Mouse (Mus musculus) limb, embryonic 13.5 days (tissue): Measurements from ENCODE around the gene Camta1. TPM values are rescaled to one million over a fixed set of nuclear protein-coding genes. Genes with fewer than 3 reads are reported as not detected.

Experiments used
- ATAC-seq: fragments of 200-750 bp; cut with Nextera tagmentation; 2 replicates; pipeline ENCODE4 v1.8.0; 2017; ENCODE audit warnings: low read depth, moderate number of reproducible peaks, moderate TSS enrichment; ENCODE audit not compliant: low FRiP score
- H3K27ac ChIP-seq: fragments of 300-500 bp; sonication (generic); 2 replicates; pipeline ENCODE4 v1.5.1; 2015; ENCODE audit warnings: inconsistent platforms, mild to moderate bottlenecking, moderate library complexity
- H3K27me3 ChIP-seq: fragments of 300-500 bp; sonication (generic); 2 replicates; pipeline ENCODE4 v1.6.1; 2015; ENCODE audit warnings: mild to moderate bottlenecking, inconsistent platforms
- H3K36me3 ChIP-seq: fragments of 300-500 bp; sonication (generic); 2 replicates; pipeline ENCODE4 v1.6.1; 2015; ENCODE audit warnings: inconsistent platforms, mild to moderate bottlenecking, moderate library complexity
- H3K4me1 ChIP-seq: fragments of 300-500 bp; sonication (generic); 2 replicates; pipeline ENCODE4 v1.6.1; 2015; ENCODE audit warnings: inconsistent platforms
- H3K4me2 ChIP-seq: fragments of 300-500 bp; sonication (generic); replicated peaks from 2 replicates; pipeline ENCODE4 v1.6.1; 2015; ENCODE audit warnings: inconsistent platforms, mild to moderate bottlenecking, moderate library complexity
- H3K4me3 ChIP-seq: fragments of 300-500 bp; sonication (generic); 2 replicates; pipeline ENCODE4 v1.5.1; 2015; ENCODE audit warnings: moderate library complexity, mild to moderate bottlenecking, inconsistent platforms
- H3K9ac ChIP-seq: fragments of 300-500 bp; sonication (generic); 2 replicates; pipeline ENCODE4 v1.6.1; 2015; ENCODE audit warnings: mild to moderate bottlenecking, inconsistent platforms
- H3K9me3 ChIP-seq: fragments of 300-500 bp; sonication (generic); 2 replicates; pipeline ENCODE4 v1.6.1; 2016; ENCODE audit warnings: inconsistent platforms
- WGBS: fragments of 180-500 bp; shearing (Covaris S2); methylation state at CpG from one replicate; pipeline ENCODE4 v1.1.7; 2015; 5-methylcytosine and 5-hydroxymethylcytosine counted together
- polyA plus RNA-seq: library from polyadenylated mRNA; unstranded; fragments of >200 nt; fragmentation: Nextera tagmentation; extraction: Ambion mirVana; gene quantifications from 2 replicates; pipeline ENCODE4 v1.2.1, GENCODE M21; 2015

Camta1 gene
- polyA plus RNA-seq, 1 experiment from 2014 or later = 93.5 TPM

GRCm38 (mm10) chr4:151817981-151818766 lies 43.5 kb downstream of the Camta1 start:
- WGBS = 54% methylated on average over 3 of the region's 3 CpGs
- no peaks in the 10 kb centered on the region for H3K27me3 ChIP-seq
- H3K27ac ChIP-seq = no peak overlapping the region
- no peak overlapping the region for H3K4me2 ChIP-seq
- no peak overlapping the region for H3K9ac ChIP-seq
- H3K4me3 ChIP-seq = no peak overlapping the region
- 0 out of 2 replicates have a peak, but pooled peaks cover 6% of the 10 kb centered on the region for H3K36me3 ChIP-seq
- no peak for ATAC-seq
- H3K9me3 ChIP-seq = no peaks in the 10 kb centered on the region
- peaks cover 7% of the 10 kb centered on the region for H3K4me1 ChIP-seq

GRCm38 (mm10) chr4:151813711-151814110 lies 48.0 kb downstream of the Camta1 start:
- Histone ChIP-seq H3K36me3 (0 out of 2 replicates have a peak, but pooled peaks cover 3% of the 10 kb centered on the region), H3K9me3 (no peaks in the 10 kb centered on the region), H3K4me1 (peaks cover 4% of the 10 kb centered on the region), H3K9ac (no peak overlapping the region), H3K4me2 (no peak overlapping the region), H3K27ac (no peak overlapping the region), H3K4me3 (no peak overlapping the region), H3K27me3 (no peaks in the 10 kb centered on the region)
- no peak for ATAC-seq
- 96% methylated on average over 4 of the region's 4 CpGs for WGBS

GRCm38 (mm10) chr4:151805685-151806084 lies 56.0 kb downstream of the Camta1 start:
- no peak overlapping the region for H3K27ac ChIP-seq
- H3K4me2 ChIP-seq = no peak overlapping the region
- no peak overlapping the region for H3K4me3 ChIP-seq
- H3K4me1 ChIP-seq = peaks cover 14% of the 10 kb centered on the region
- no peak overlapping the region for H3K9ac ChIP-seq
- ATAC-seq = no peak
- WGBS = 81% methylated on average over 4 of the region's 4 CpGs
- H3K27me3 ChIP-seq = no peaks in the 10 kb centered on the region
- no peaks in the 10 kb centered on the region for H3K36me3 ChIP-seq
- H3K9me3 ChIP-seq = no peaks in the 10 kb centered on the region

- no peak overlapping the region for H3K4me3 ChIP-seq
- H3K27ac ChIP-seq = no peak overlapping the region
- ATAC-seq = no peak
- no peaks in the 10 kb centered on the region for H3K27me3 ChIP-seq
- H3K4me1 ChIP-seq = peaks cover 14% of the 10 kb centered on the region
- H3K36me3 ChIP-seq = no peaks in the 10 kb centered on the region
- 86% methylated on average over 6 of the region's 6 CpGs for WGBS
- no peak overlapping the region for H3K4me2 ChIP-seq
- H3K9ac ChIP-seq = no peak overlapping the region
- H3K9me3 ChIP-seq = no peaks in the 10 kb centered on the region
These were observed 56.6 kb downstream of the Camta1 start for GRCm38 (mm10) chr4:151805046-151805445.

GRCm38 (mm10) chr4:151804208-151804607 lies 57.5 kb downstream of the Camta1 start:
- peaks cover 14% of the 10 kb centered on the region for H3K4me1 ChIP-seq
- H3K36me3 ChIP-seq = no peaks in the 10 kb centered on the region
- no peak overlapping the region for H3K27ac ChIP-seq
- ATAC-seq = no peak
- no peak overlapping the region for H3K4me3 ChIP-seq
- no peaks in the 10 kb centered on the region for H3K27me3 ChIP-seq
- WGBS = 94% methylated on average over 2 of the region's 2 CpGs
- no peaks in the 10 kb centered on the region for H3K9me3 ChIP-seq
- no peak overlapping the region for H3K4me2 ChIP-seq
- H3K9ac ChIP-seq = no peak overlapping the region

- no peak for ATAC-seq
These were observed 63.0 kb downstream of the Camta1 start for GRCm38 (mm10) chr4:151798630-151799029.

GRCm38 (mm10) chr4:151793694-151794093 lies 68.0 kb downstream of the Camta1 start:
- H3K4me3 ChIP-seq = no peak overlapping the region
- no peak overlapping the region for H3K4me2 ChIP-seq
- H3K27ac ChIP-seq = no peak overlapping the region
- H3K9ac ChIP-seq = no peak overlapping the region
- ATAC-seq = no peak
- no peaks in the 10 kb centered on the region; the same call in 1 of the 2 replicates for H3K9me3 ChIP-seq
- H3K4me1 ChIP-seq = no peaks in the 10 kb centered on the region
- H3K36me3 ChIP-seq = peaks cover 18% of the 10 kb centered on the region
- no peaks in the 10 kb centered on the region for H3K27me3 ChIP-seq
- WGBS = 86% methylated on average over 5 of the region's 5 CpGs

More at GRCm38 (mm10) chr4:151798630-151799029, 63.0 kb downstream of the Camta1 start:
- Histone ChIP-seq H3K4me1 (no peaks in the 10 kb centered on the region), H3K9me3 (no peaks in the 10 kb centered on the region; the same call in 1 of the 2 replicates), H3K36me3 (no peaks in the 10 kb centered on the region), H3K9ac (no peak overlapping the region), H3K4me3 (no peak overlapping the region), H3K27me3 (no peaks in the 10 kb centered on the region), H3K4me2 (no peak overlapping the region), H3K27ac (no peak overlapping the region)
- WGBS = 80% methylated on average over 2 of the region's 2 CpGs

- Histone ChIP-seq H3K36me3 (peaks cover 36% of the 10 kb centered on the region), H3K4me3 (no peak overlapping the region), H3K4me2 (no peak overlapping the region), H3K9ac (no peak overlapping the region), H3K9me3 (no peaks in the 10 kb centered on the region), H3K4me1 (no peaks in the 10 kb centered on the region), H3K27ac (no peak overlapping the region), H3K27me3 (no peaks in the 10 kb centered on the region)
- ATAC-seq = no peak
- 86% methylated on average over 16 of the region's 16 CpGs for WGBS
These were observed 74.5 kb downstream of the Camta1 start for GRCm38 (mm10) chr4:151786946-151787705.

- Histone ChIP-seq H3K9ac (no peak overlapping the region), H3K36me3 (no peaks in the 10 kb centered on the region; the same call in none of the 2 replicates), H3K27ac (no peak overlapping the region), H3K9me3 (no peaks in the 10 kb centered on the region), H3K27me3 (no peaks in the 10 kb centered on the region), H3K4me2 (no peak overlapping the region), H3K4me3 (no peak overlapping the region), H3K4me1 (peaks cover 11% of the 10 kb centered on the region; the same call in 1 of the 2 replicates)
- no peak for ATAC-seq
- 72% methylated on average over 6 of the region's 6 CpGs for WGBS
These were observed 81.2 kb downstream of the Camta1 start for GRCm38 (mm10) chr4:151780511-151780910.

GRCm38 (mm10) chr4:151779962-151780459 lies 81.7 kb downstream of the Camta1 start:
- H3K4me1 ChIP-seq = peaks cover 11% of the 10 kb centered on the region; the same call in 1 of the 2 replicates
- no peak for ATAC-seq
- H3K27ac ChIP-seq = no peak overlapping the region
- no peaks in the 10 kb centered on the region; the same call in none of the 2 replicates for H3K36me3 ChIP-seq
- no peaks in the 10 kb centered on the region for H3K9me3 ChIP-seq
- no peak overlapping the region for H3K4me2 ChIP-seq
- H3K9ac ChIP-seq = no peak overlapping the region
- 78% methylated on average over 12 of the region's 12 CpGs for WGBS
- H3K27me3 ChIP-seq = no peaks in the 10 kb centered on the region
- H3K4me3 ChIP-seq = no peak overlapping the region

- WGBS = 72% methylated on average over 4 of the region's 4 CpGs
- Histone ChIP-seq H3K9ac (no peak overlapping the region), H3K4me1 (peaks cover 16% of the 10 kb centered on the region; the same call in 1 of the 2 replicates), H3K4me3 (no peak overlapping the region), H3K4me2 (no peak overlapping the region), H3K27ac (no peak overlapping the region), H3K36me3 (no peaks in the 10 kb centered on the region; the same call in none of the 2 replicates), H3K9me3 (no peaks in the 10 kb centered on the region), H3K27me3 (no peaks in the 10 kb centered on the region)
- no peak for ATAC-seq
These were observed 83.2 kb downstream of the Camta1 start for GRCm38 (mm10) chr4:151778511-151778910.

GRCm38 (mm10) chr4:151777451-151777850 lies 84.2 kb downstream of the Camta1 start:
- no peak for ATAC-seq
- Histone ChIP-seq H3K9me3 (no peaks in the 10 kb centered on the region), H3K4me2 (no peak overlapping the region), H3K4me1 (peaks cover 16% of the 10 kb centered on the region; the same call in 1 of the 2 replicates), H3K27me3 (no peaks in the 10 kb centered on the region), H3K27ac (no peak overlapping the region), H3K4me3 (no peak overlapping the region), H3K9ac (no peak overlapping the region), H3K36me3 (no peaks in the 10 kb centered on the region; the same call in none of the 2 replicates)
- 59% methylated on average over 6 of the region's 6 CpGs for WGBS
